Comparison of ENCODE assay signal across 30 mouse cellular contexts in genomic region chr13:45642913-45643312, GRCm38 (mm10).
DNase-seq lines count a peak whose midpoint lies in the region; ATAC-seq lines count a peak whose summit lies in the region.
"Had no signal": no experiment of that assay in that cellular context is flagged by ENCODE, and none has a peak within 500 bp of the region (broad histone marks: within the 10 kb centered on the region; RNA-seq: fewer than 3 reads in every experiment).

No protein-coding gene starts in this region.

- intact Hi-C loops in left cerebral cortex, postnatal 14 days (cut with DNase I): no loop called here
- intact Hi-C loops in left cerebral cortex, postnatal 25 days (cut with DNase I): no loop called here

- peak overlapping the region; percentile 84 for H3K27ac ChIP-seq in heart, embryonic 10.5 days
- H3K27ac ChIP-seq in heart, embryonic 15.5 days: peak overlapping the region; percentile 72
- H3K27ac ChIP-seq: embryonic facial prominence, embryonic 10.5 days; embryonic facial prominence, embryonic 15.5 days; forebrain, embryonic 13.5 days; hindbrain, embryonic 10.5 days; hindbrain, embryonic 15.5 days; liver, embryonic 12.5 days; midbrain, embryonic 12.5 days; neural tube, embryonic 13.5 days; stomach, postnatal 0 days had no signal

- H3K36me3 ChIP-seq in heart, embryonic 10.5 days: no peaks in the 10 kb centered on the region
- H3K36me3 ChIP-seq in heart, embryonic 15.5 days: no peaks in the 10 kb centered on the region
- H3K36me3 ChIP-seq: embryonic facial prominence, embryonic 10.5 days; embryonic facial prominence, embryonic 15.5 days; hindbrain, embryonic 10.5 days; hindbrain, embryonic 15.5 days; midbrain, embryonic 12.5 days; neural tube, embryonic 13.5 days had no signal

- 35% methylated on average over 7 of the region's 7 CpGs for WGBS in heart, embryonic 10.5 days
- WGBS in heart, embryonic 15.5 days: 39% methylated on average over 7 of the region's 7 CpGs

- peak overlapping the region; percentile 25; the same call in 1 of the 2 replicates for H3K4me3 ChIP-seq in heart, embryonic 10.5 days
- no peak overlapping the region for H3K4me3 ChIP-seq in heart, embryonic 15.5 days
- H3K4me3 ChIP-seq: embryonic facial prominence, embryonic 10.5 days; embryonic facial prominence, embryonic 15.5 days; forebrain, embryonic 13.5 days; hindbrain, embryonic 10.5 days; hindbrain, embryonic 15.5 days; liver, embryonic 12.5 days; midbrain, embryonic 12.5 days; neural tube, embryonic 13.5 days had no signal

- peaks cover 38% of the 10 kb centered on the region for H3K4me1 ChIP-seq in heart, embryonic 10.5 days
- H3K4me1 ChIP-seq in heart, embryonic 15.5 days (replicated peaks): peaks cover 36% of the 10 kb centered on the region
- H3K4me1 ChIP-seq: embryonic facial prominence, embryonic 15.5 days; hindbrain, embryonic 10.5 days had no signal

- H3K4me2 ChIP-seq in heart, embryonic 15.5 days: peak overlapping the region; percentile 17; the same call in 1 of the 2 replicates
- H3K4me2 ChIP-seq: embryonic facial prominence, embryonic 15.5 days; forebrain, embryonic 13.5 days; hindbrain, embryonic 15.5 days; liver, embryonic 12.5 days; midbrain, embryonic 12.5 days; neural tube, embryonic 13.5 days had no signal

- no peak; the same call in 1 of the 2 replicates for ATAC-seq in heart, embryonic 15.5 days (replicated peaks; ENCODE audit: insufficient number of reproducible peaks, insufficient read depth, low FRiP score, low read depth)
- ATAC-seq: inflammation-experienced regulatory T-cells, adult 6 months; liver, embryonic 12.5 days had no signal

- H3K9ac ChIP-seq in heart, embryonic 15.5 days: no peak overlapping the region
- H3K9ac ChIP-seq: embryonic facial prominence, embryonic 15.5 days; forebrain, embryonic 13.5 days; hindbrain, embryonic 15.5 days; liver, embryonic 12.5 days; liver, postnatal 0 days; midbrain, embryonic 12.5 days; neural tube, embryonic 13.5 days had no signal

- no peaks in the 10 kb centered on the region for H3K27me3 ChIP-seq in heart, embryonic 10.5 days (ENCODE audit: insufficient read depth, poor library complexity, severe bottlenecking)
- H3K27me3 ChIP-seq in heart, embryonic 15.5 days: no peaks in the 10 kb centered on the region
- H3K27me3 ChIP-seq: embryonic facial prominence, embryonic 15.5 days; forebrain, embryonic 13.5 days; hindbrain, embryonic 15.5 days; liver, embryonic 12.5 days; midbrain, embryonic 12.5 days; neural tube, embryonic 13.5 days had no signal

- no peak for DNase-seq in heart, embryonic 10.5 days (ENCODE audit: low spot score)
- DNase-seq in heart, postnatal 4 days: no peak
- DNase-seq in heart, adult 11 months: no peak
- DNase-seq in left cerebral cortex, postnatal 14 days (ENCODE audit: low spot score in 2 of 2): peak; percentile 42 to 48
- DNase-seq in left cerebral cortex, adult 11 months (ENCODE audit: low spot score): no peak
- DNase-seq in left cerebral cortex, postnatal 25 days (ENCODE audit: low spot score in 2 of 2): peak; percentile 54 to 77
- DNase-seq: adrenal gland, adult 8-10 months; cerebellum, adult 8-10 months; cerebellum, postnatal 25 days; gastrocnemius, postnatal 25 days; heart, adult 18-20 months; kidney, adult 11 months; kidney, postnatal 14 days; liver, postnatal 0 days; lung, postnatal 36 days; right cerebral cortex, postnatal 4 days; thymus, adult 18-20 months; thymus, postnatal 25 days had no signal

- H3K9me3 ChIP-seq in heart, embryonic 10.5 days: no peaks in the 10 kb centered on the region
- H3K9me3 ChIP-seq in heart, embryonic 15.5 days (replicated peaks): no peaks in the 10 kb centered on the region; the same call in 1 of the 2 replicates
- H3K9me3 ChIP-seq: embryonic facial prominence, embryonic 10.5 days; embryonic facial prominence, embryonic 15.5 days; forebrain, embryonic 13.5 days; G1E; hindbrain, embryonic 10.5 days; hindbrain, embryonic 15.5 days; liver, embryonic 12.5 days; midbrain, embryonic 12.5 days; neural tube, embryonic 13.5 days had no signal

Comparison
In these comparisons a context has a peak if more than half of its experiments do, and no peak if none do; other contexts are left out.
1. DNase-seq: peak in left cerebral cortex, postnatal 14 days (2 of 2) and left cerebral cortex, postnatal 25 days (2 of 2); none in heart, embryonic 10.5 days (single experiment), heart, postnatal 4 days (single experiment), heart, adult 11 months (single experiment) and left cerebral cortex, adult 11 months (single experiment).